Mouse (Mus musculus) limb, embryonic 14.5 days (tissue): ENCODE results near the gene Usp48. TPM values are rescaled to one million over a fixed set of nuclear protein-coding genes. Genes with fewer than 3 reads are reported as not detected.
A peak's percentile ranks its signal among the peaks of the same experiment; 100 is the strongest.

ENCODE experiments used
- ATAC-seq: fragments of 200-750 bp; cut with Nextera tagmentation; 2 replicates; pipeline ENCODE4 v1.8.0; 2017; ENCODE audit warnings: low read depth, moderate number of reproducible peaks, moderate TSS enrichment; ENCODE audit not compliant: low FRiP score
- DNase-seq: peaks from one replicate; pipeline ENCODE4 v3.0.0-alpha.2; 2015; ENCODE audit warnings: low spot score
- H3K27ac ChIP-seq: fragments of 300-500 bp; sonication (generic); replicated peaks from 2 replicates; pipeline ENCODE4 v1.5.1; 2014; ENCODE audit warnings: low read depth, mild to moderate bottlenecking, low read length, moderate library complexity, mixed read lengths
- H3K27me3 ChIP-seq: fragments of 300-500 bp; sonication (generic); 2 replicates; pipeline ENCODE4 v1.6.1; 2014; ENCODE audit warnings: low read length, mixed read lengths; ENCODE audit not compliant: control insufficient read depth, insufficient read depth
- H3K36me3 ChIP-seq: fragments of 300-500 bp; sonication (generic); 2 replicates; pipeline ENCODE4 v1.6.1; 2014; ENCODE audit warnings: mild to moderate bottlenecking, low read length, moderate library complexity, mixed read lengths; ENCODE audit not compliant: control insufficient read depth, insufficient read depth
- H3K4me1 ChIP-seq: fragments of 300-500 bp; sonication (generic); 2 replicates; pipeline ENCODE4 v1.6.1; 2014; ENCODE audit warnings: antibody characterized with exemption, low read length, mixed read lengths; ENCODE audit not compliant: control insufficient read depth, insufficient read depth
- H3K4me2 ChIP-seq: fragments of 300-500 bp; sonication (generic); replicated peaks from 2 replicates; pipeline ENCODE4 v1.6.1; 2014; ENCODE audit warnings: low read depth, mild to moderate bottlenecking, low read length, moderate library complexity; ENCODE audit not compliant: severe bottlenecking
- H3K4me3 ChIP-seq: fragments of 300-500 bp; sonication (generic); replicated peaks from 2 replicates; pipeline ENCODE4 v1.5.1; 2014; ENCODE audit warnings: low read length
- H3K9ac ChIP-seq: fragments of 300-500 bp; sonication (generic); 2 replicates; pipeline ENCODE4 v1.6.1; 2014; ENCODE audit warnings: mild to moderate bottlenecking, low read depth, low read length, moderate library complexity; ENCODE audit not compliant: severe bottlenecking
- H3K9me3 ChIP-seq: fragments of 300-500 bp; sonication (generic); 2 replicates; pipeline ENCODE4 v1.6.1; 2016; ENCODE audit warnings: low read length; ENCODE audit not compliant: control insufficient read depth
- POLR2A ChIP-seq: fragments of 200-500 bp; IDR thresholded peaks from 2 replicates; pipeline ENCODE4 v1.8.0; 2012; ENCODE audit warnings: inconsistent platforms, mild to moderate bottlenecking, moderate library complexity, borderline replicate concordance; ENCODE audit not compliant: insufficient read depth, insufficient read length; ENCODE audit errors: extremely low read depth
- WGBS: fragments of 180-500 bp; shearing (Covaris S2); extraction: QIAGEN DNeasy Blood & Tissue Kit; methylation state at CpG from one replicate; pipeline ENCODE4 v1.1.7; 2014; 5-methylcytosine and 5-hydroxymethylcytosine counted together
- polyA plus RNA-seq, 2 experiments: library from polyadenylated mRNA; depleted of rRNA in 1 of 2; stranded (reverse) in 1 of 2; unstranded in 1 of 2; fragments of >200 nt; fragmentation: Nextera tagmentation in 1 of 2; extraction: Ambion mirVana in 1 of 2; gene quantifications; 2 replicates each; pipeline versions ENCODE4 v1.2.1 to v1.2.3; 2012 to 2014

The Usp48 gene
- polyA plus RNA-seq, 2 experiments = 69.3 to 124 TPM

GRCm38 (mm10) chr4:137686303-137686702 lies 92.7 kb downstream of the Usp48 start:
- H3K27ac ChIP-seq = no peak overlapping the region
- H3K4me1 ChIP-seq = no peaks in the 10 kb centered on the region; the same call in 1 of the 2 replicates
- H3K9me3 ChIP-seq = no peaks in the 10 kb centered on the region
- no peak overlapping the region for H3K4me3 ChIP-seq
- 74% methylated on average over 5 of the region's 5 CpGs for WGBS
- no peaks in the 10 kb centered on the region for H3K36me3 ChIP-seq
- H3K4me2 ChIP-seq = no peak overlapping the region
- H3K9ac ChIP-seq = no peak overlapping the region
- TF ChIP-seq POLR2A = no peak
- ATAC-seq (no peak), DNase-seq (no peak)
- H3K27me3 ChIP-seq = peaks cover 17% of the 10 kb centered on the region

- DNase-seq = no peak
- ATAC-seq = no peak
- Histone ChIP-seq H3K27ac (no peak overlapping the region), H3K27me3 (peaks cover 6% of the 10 kb centered on the region; the same call in 1 of the 2 replicates), H3K4me1 (no peaks in the 10 kb centered on the region), H3K9ac (no peak overlapping the region), H3K4me2 (no peak overlapping the region), H3K36me3 (no peaks in the 10 kb centered on the region), H3K9me3 (no peaks in the 10 kb centered on the region), H3K4me3 (no peak overlapping the region)
- no peak for TF ChIP-seq POLR2A
- WGBS = 74% methylated on average over 14 of the region's 14 CpGs
Measured at GRCm38 (mm10) chr4:137687234-137687825, 93.8 kb downstream of the Usp48 start.

- TF ChIP-seq POLR2A = no peak
- no peak overlapping the region for H3K27ac ChIP-seq
- no peak overlapping the region for H3K4me2 ChIP-seq
- WGBS = 81% methylated on average over 10 of the region's 10 CpGs
- H3K9ac ChIP-seq = no peak overlapping the region
- H3K27me3 ChIP-seq = no peaks in the 10 kb centered on the region
- peaks cover 5% of the 10 kb centered on the region for H3K4me1 ChIP-seq
- ATAC-seq (no peak), DNase-seq (no peak)
- no peaks in the 10 kb centered on the region for H3K9me3 ChIP-seq
- H3K36me3 ChIP-seq = no peaks in the 10 kb centered on the region
- no peak overlapping the region for H3K4me3 ChIP-seq
Measured at GRCm38 (mm10) chr4:137692107-137692902, 98.8 kb downstream of the Usp48 start.

- H3K4me2 ChIP-seq = no peak overlapping the region
- H3K9ac ChIP-seq = no peak overlapping the region
- H3K36me3 ChIP-seq = no peaks in the 10 kb centered on the region
- DNase-seq (no peak), ATAC-seq (no peak)
- no peak for TF ChIP-seq POLR2A
- no peak overlapping the region for H3K27ac ChIP-seq
- H3K4me3 ChIP-seq = no peak overlapping the region
- 74% methylated on average over 8 of the region's 8 CpGs for WGBS
- peaks cover 11% of the 10 kb centered on the region for H3K4me1 ChIP-seq
- H3K9me3 ChIP-seq = no peaks in the 10 kb centered on the region
- no peaks in the 10 kb centered on the region for H3K27me3 ChIP-seq
Measured at GRCm38 (mm10) chr4:137695300-137695699, 101.7 kb downstream of the Usp48 start.

GRCm38 (mm10) chr4:137695900-137696299 lies 102.3 kb downstream of the Usp48 start:
- Histone ChIP-seq H3K9ac (no peak overlapping the region), H3K9me3 (no peaks in the 10 kb centered on the region), H3K4me3 (no peak overlapping the region), H3K36me3 (no peaks in the 10 kb centered on the region), H3K27ac (no peak overlapping the region), H3K27me3 (no peaks in the 10 kb centered on the region), H3K4me1 (peaks cover 11% of the 10 kb centered on the region), H3K4me2 (no peak overlapping the region)
- DNase-seq = peak; percentile 48
- no peak for TF ChIP-seq POLR2A
- peak; percentile 55; the same call in 1 of the 2 replicates for ATAC-seq
- 14% methylated on average over 4 of the region's 4 CpGs for WGBS
